Mouse (Mus musculus) midbrain, embryonic 14.5 days (tissue): ENCODE data around the gene 4931409K22Rik. TPM values are rescaled to one million over a fixed set of nuclear protein-coding genes. Genes with fewer than 3 reads are reported as not detected.

Source experiments
- ATAC-seq: fragments of 200-750 bp; cut with Nextera tagmentation; 2 replicates; pipeline ENCODE4 v1.8.0; 2017; ENCODE audit warnings: moderate number of reproducible peaks, moderate library complexity; ENCODE audit not compliant: low FRiP score, low TSS enrichment
- DNase-seq: peaks from one replicate; pipeline ENCODE4 v3.0.0-alpha.2; 2015
- H3K27ac ChIP-seq: fragments of 300-500 bp; sonication (generic); replicated peaks from 2 replicates; pipeline ENCODE4 v1.5.1; 2014; ENCODE audit warnings: mild to moderate bottlenecking, low read depth, low read length, moderate library complexity
- H3K27me3 ChIP-seq: fragments of 300-500 bp; sonication (generic); 2 replicates; pipeline ENCODE4 v1.6.1; 2014; ENCODE audit warnings: low read length, control low read depth, mixed read lengths; ENCODE audit not compliant: control insufficient read depth, insufficient read depth
- H3K36me3 ChIP-seq: fragments of 300-500 bp; sonication (generic); 2 replicates; pipeline ENCODE4 v1.6.1; 2014; ENCODE audit warnings: low read length, control low read depth; ENCODE audit not compliant: control insufficient read depth, insufficient read depth
- H3K4me1 ChIP-seq: fragments of 300-500 bp; sonication (generic); 2 replicates; pipeline ENCODE4 v1.6.1; 2014; ENCODE audit warnings: mild to moderate bottlenecking, antibody characterized with exemption, low read length, control low read depth; ENCODE audit not compliant: control insufficient read depth, insufficient read depth
- H3K4me2 ChIP-seq: fragments of 300-500 bp; sonication (generic); 2 replicates; pipeline ENCODE4 v1.6.1; 2014; ENCODE audit warnings: mild to moderate bottlenecking, low read length, moderate library complexity
- H3K4me3 ChIP-seq: fragments of 300-500 bp; sonication (generic); replicated peaks from 2 replicates; pipeline ENCODE4 v1.5.1; 2014; ENCODE audit warnings: low read depth, low read length
- H3K9ac ChIP-seq: fragments of 300-500 bp; sonication (generic); replicated peaks from 2 replicates; pipeline ENCODE4 v1.6.1; 2014; ENCODE audit warnings: mild to moderate bottlenecking, low read length, moderate library complexity
- H3K9me3 ChIP-seq: fragments of 300-500 bp; sonication (generic); 2 replicates; pipeline ENCODE4 v1.6.1; 2016; ENCODE audit warnings: low read length, control low read depth, mixed read lengths; ENCODE audit not compliant: control insufficient read depth
- WGBS: fragments of 180-500 bp; shearing (Covaris S2); extraction: QIAGEN DNeasy Blood & Tissue Kit; methylation state at CpG from one replicate; pipeline ENCODE4 v1.1.7; 2014; 5-methylcytosine and 5-hydroxymethylcytosine counted together
- polyA plus RNA-seq: library from polyadenylated mRNA; unstranded; fragments of >200 nt; fragmentation: Nextera tagmentation; extraction: Ambion mirVana; gene quantifications from 2 replicates; pipeline ENCODE4 v1.2.1, GENCODE M21; 2014

The 4931409K22Rik gene
- polyA plus RNA-seq, 1 experiment from 2014 or later: not detected

- no peak for ATAC-seq
- no peaks in the 10 kb centered on the region for H3K9me3 ChIP-seq
- 82% methylated on average over 22 of the region's 22 CpGs for WGBS
Measured at GRCm38 (mm10) chr5:24539571-24540296, 16.9 kb downstream of the 4931409K22Rik start.

GRCm38 (mm10) chr5:24537618-24538017 is 19.0 kb downstream of the 4931409K22Rik start:
- Histone ChIP-seq H3K36me3 (no peaks in the 10 kb centered on the region), H3K27ac (no peak overlapping the region), H3K27me3 (no peaks in the 10 kb centered on the region), H3K4me1 (0 out of 2 replicates have a peak, but pooled peaks cover 2% of the 10 kb centered on the region), H3K9me3 (no peaks in the 10 kb centered on the region), H3K4me3 (no peak overlapping the region), H3K4me2 (no peak overlapping the region), H3K9ac (no peak overlapping the region)
- WGBS: 70% methylated on average over 16 of the region's 16 CpGs
- DNase-seq: no peak
- no peak for ATAC-seq

More at GRCm38 (mm10) chr5:24539571-24540296, 16.9 kb downstream of the 4931409K22Rik start:
- Histone ChIP-seq H3K4me1 (0 out of 2 replicates have a peak, but pooled peaks cover 2% of the 10 kb centered on the region), H3K27ac (no peak overlapping the region), H3K9ac (no peak overlapping the region), H3K27me3 (no peaks in the 10 kb centered on the region), H3K36me3 (no peaks in the 10 kb centered on the region), H3K4me2 (no peak overlapping the region), H3K4me3 (no peak overlapping the region)
- DNase-seq: no peak

DNA sequence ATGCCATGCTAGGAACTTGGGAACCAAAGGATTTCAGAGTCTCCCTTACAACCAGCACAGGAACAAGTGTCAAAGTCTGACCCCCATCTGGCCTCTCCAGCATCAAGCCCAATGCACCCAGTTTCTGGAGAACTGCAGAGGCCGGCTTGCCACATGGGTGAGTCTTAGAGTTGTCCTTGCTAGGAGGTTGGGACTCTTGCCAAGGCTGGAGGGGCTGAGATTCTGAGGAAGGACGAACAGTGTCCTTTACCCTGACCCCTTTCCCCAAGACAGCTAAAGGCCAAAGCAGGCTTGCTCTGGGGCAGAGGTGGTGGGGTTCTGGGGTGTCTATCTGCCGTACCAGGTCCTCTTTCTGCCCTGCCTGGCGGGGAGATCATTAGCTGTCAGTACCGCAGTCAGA is 20.1 kb downstream of the 4931409K22Rik start:
- H3K27ac ChIP-seq: no peak overlapping the region
- DNase-seq: no peak
- H3K27me3 ChIP-seq: no peaks in the 10 kb centered on the region
- H3K9me3 ChIP-seq: no peaks in the 10 kb centered on the region
- H3K4me1 ChIP-seq: 0 out of 2 replicates have a peak, but pooled peaks cover 2% of the 10 kb centered on the region
- no peaks in the 10 kb centered on the region for H3K36me3 ChIP-seq
- H3K9ac ChIP-seq: no peak overlapping the region
- no peak overlapping the region for H3K4me3 ChIP-seq
- WGBS: 80% methylated on average over 5 of the region's 5 CpGs
- no peak overlapping the region for H3K4me2 ChIP-seq
- ATAC-seq: no peak

DNA sequence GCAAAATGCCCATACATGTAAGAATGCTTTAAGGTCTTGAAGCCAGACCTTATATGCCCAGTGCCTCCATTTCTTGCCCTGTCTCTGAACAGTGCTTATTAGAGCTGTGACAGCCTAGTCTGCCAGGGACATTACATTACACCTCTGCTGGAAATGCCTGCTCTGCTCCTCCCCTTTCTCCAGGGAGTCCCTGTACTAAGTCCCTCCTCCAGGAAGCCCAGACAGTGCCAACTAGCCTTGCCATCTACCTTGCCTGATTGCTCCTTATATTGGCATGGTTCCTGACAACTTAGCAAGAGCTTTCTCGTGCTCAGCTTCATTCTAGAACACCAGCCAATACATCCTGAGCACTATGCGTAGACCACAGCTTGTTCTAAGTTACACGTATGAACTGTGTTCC is 20.9 kb downstream of the 4931409K22Rik start:
- H3K27ac ChIP-seq: no peak overlapping the region
- H3K27me3 ChIP-seq: no peaks in the 10 kb centered on the region
- no peaks in the 10 kb centered on the region for H3K36me3 ChIP-seq
- H3K9me3 ChIP-seq: no peaks in the 10 kb centered on the region
- 80% methylated on average over 3 of the region's 3 CpGs for WGBS
- H3K4me3 ChIP-seq: no peak overlapping the region
- 0 out of 2 replicates have a peak, but pooled peaks cover 2% of the 10 kb centered on the region for H3K4me1 ChIP-seq
- H3K4me2 ChIP-seq: no peak overlapping the region
- DNase-seq (no peak), ATAC-seq (no peak)
- H3K9ac ChIP-seq: no peak overlapping the region

GRCm38 (mm10) chr5:24534292-24534691 is 22.3 kb downstream of the 4931409K22Rik start:
- Histone ChIP-seq H3K27ac (no peak overlapping the region), H3K4me3 (no peak overlapping the region), H3K9me3 (no peaks in the 10 kb centered on the region), H3K36me3 (no peaks in the 10 kb centered on the region), H3K4me2 (no peak overlapping the region), H3K9ac (no peak overlapping the region), H3K27me3 (peaks cover 2% of the 10 kb centered on the region; the same call in 1 of the 2 replicates), H3K4me1 (no peaks in the 10 kb centered on the region)
- WGBS: 54% methylated on average over 5 of the region's 5 CpGs
- no peak for DNase-seq
- no peak for ATAC-seq

DNA sequence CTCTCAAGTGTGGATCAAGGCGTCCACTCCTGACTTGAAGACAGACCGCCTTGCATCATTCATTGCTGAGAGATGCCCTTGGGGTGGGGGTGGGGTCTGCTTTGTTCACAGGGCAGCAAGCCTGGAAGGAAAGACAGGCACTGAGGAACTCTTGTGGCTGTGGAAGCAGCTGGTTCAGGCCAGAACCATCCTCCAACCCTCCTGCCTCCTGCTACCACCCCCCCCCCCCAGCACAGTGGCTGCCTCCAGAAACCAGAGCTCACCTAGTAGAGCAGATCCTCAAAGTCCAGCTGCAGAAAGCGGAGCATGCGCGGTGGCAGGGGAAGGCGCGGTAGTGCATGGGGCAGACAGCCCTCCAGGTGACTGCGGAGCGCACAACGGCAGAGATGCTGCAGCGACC is 23.2 kb downstream of the 4931409K22Rik start:
- Histone ChIP-seq H3K27me3 (peaks cover 11% of the 10 kb centered on the region), H3K9me3 (no peaks in the 10 kb centered on the region), H3K36me3 (no peaks in the 10 kb centered on the region), H3K4me1 (no peaks in the 10 kb centered on the region), H3K4me2 (no peak overlapping the region), H3K4me3 (no peak overlapping the region), H3K9ac (no peak overlapping the region), H3K27ac (no peak overlapping the region)
- ATAC-seq (no peak), DNase-seq (no peak)
- 47% methylated on average over 11 of the region's 11 CpGs for WGBS

- 22% methylated on average over 24 of the region's 24 CpGs for WGBS
- ATAC-seq: peak; percentile 57
- peak; percentile 94 for DNase-seq
- Histone ChIP-seq H3K4me1 (peaks cover 11% of the 10 kb centered on the region; the same call in 1 of the 2 replicates), H3K27me3 (peaks cover 40% of the 10 kb centered on the region), H3K27ac (no peak overlapping the region), H3K4me2 (no peak overlapping the region), H3K36me3 (no peaks in the 10 kb centered on the region), H3K9me3 (no peaks in the 10 kb centered on the region), H3K9ac (no peak overlapping the region), H3K4me3 (no peak overlapping the region)
Measured at GRCm38 (mm10) chr5:24530042-24530689, 26.4 kb downstream of the 4931409K22Rik start.

- peaks cover 63% of the 10 kb centered on the region for H3K27me3 ChIP-seq
- H3K4me2 ChIP-seq: no peak overlapping the region
- WGBS: 14% methylated on average over 6 of the region's 6 CpGs
- no peak overlapping the region for H3K4me3 ChIP-seq
- peaks cover 11% of the 10 kb centered on the region; the same call in 1 of the 2 replicates for H3K4me1 ChIP-seq
- no peaks in the 10 kb centered on the region for H3K9me3 ChIP-seq
- ATAC-seq (no peak), DNase-seq (no peak)
- H3K27ac ChIP-seq: no peak overlapping the region
- H3K9ac ChIP-seq: no peak overlapping the region
- H3K36me3 ChIP-seq: no peaks in the 10 kb centered on the region
Measured at GRCm38 (mm10) chr5:24527780-24528179, 28.8 kb downstream of the 4931409K22Rik start.
